Mouse (Mus musculus): ENCODE data around the gene Chchd3.

Gene Chchd3

DNA sequence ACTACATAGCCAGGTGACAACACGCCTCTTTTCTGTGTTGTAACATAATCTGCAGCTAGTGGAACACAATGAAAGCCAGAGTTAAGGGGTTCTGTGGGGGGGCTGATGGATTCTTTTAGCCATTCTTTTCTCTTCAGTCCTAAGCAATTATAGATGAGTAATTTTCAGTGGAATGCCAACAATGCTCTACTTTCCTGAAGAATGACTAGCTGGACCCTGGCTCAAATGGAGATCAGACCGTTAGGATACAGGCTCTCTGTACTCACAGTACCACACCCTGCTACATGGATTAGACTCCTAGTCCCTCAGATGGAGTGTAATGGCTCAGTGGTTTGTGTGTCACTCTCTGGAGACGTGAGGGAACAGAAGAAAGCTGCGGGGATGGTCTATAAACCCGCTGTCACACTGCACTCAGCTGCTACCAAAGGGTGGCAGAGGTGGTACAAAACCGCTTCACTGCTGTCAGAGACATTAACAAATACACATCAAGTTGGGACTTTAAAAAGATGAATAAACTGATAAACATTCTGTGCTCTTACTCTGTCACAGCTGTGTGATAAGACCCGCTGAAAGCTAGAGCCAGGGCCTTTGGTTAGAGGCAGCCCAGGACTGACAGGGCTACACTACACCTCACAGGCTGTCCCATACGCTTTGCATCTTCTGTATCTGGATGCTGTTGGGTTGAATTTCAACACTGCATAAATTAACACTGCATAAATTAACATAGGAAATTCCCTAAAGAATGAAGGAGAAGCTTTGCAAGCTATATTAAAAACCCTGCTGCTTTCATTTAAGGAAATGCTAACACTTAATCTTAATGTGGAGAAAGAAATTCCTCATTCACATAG is 264.2 kb downstream of the Chchd3 start:
- no peak for DNase-seq

GRCm38 (mm10) chr6:32793575-32793974 is 266.5 kb downstream of the Chchd3 start:
- DNase-seq: no peak

DNA sequence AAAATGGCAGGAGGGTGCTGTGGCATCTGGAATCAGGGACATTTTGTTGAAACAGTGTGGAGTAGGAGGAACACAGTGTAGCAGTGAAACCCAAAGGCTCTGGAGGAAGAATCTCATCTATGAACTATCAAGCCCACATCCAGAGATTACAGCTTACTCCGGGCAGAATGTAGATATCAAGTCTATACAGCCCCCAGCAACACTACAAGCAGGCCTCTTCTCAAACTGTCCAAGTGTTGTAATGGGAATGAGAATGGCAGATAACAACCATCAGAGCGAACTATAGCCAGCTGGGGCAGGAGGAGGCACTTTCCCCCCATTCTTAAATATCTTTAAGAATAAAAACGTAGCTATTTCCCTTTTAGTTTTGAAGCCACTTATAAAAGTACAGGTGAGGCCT is 266.9 kb downstream of the Chchd3 start:
- no peak for DNase-seq

- DNase-seq: no peak
These were observed 269.6 kb downstream of the Chchd3 start for GRCm38 (mm10) chr6:32790487-32790886.

DNA sequence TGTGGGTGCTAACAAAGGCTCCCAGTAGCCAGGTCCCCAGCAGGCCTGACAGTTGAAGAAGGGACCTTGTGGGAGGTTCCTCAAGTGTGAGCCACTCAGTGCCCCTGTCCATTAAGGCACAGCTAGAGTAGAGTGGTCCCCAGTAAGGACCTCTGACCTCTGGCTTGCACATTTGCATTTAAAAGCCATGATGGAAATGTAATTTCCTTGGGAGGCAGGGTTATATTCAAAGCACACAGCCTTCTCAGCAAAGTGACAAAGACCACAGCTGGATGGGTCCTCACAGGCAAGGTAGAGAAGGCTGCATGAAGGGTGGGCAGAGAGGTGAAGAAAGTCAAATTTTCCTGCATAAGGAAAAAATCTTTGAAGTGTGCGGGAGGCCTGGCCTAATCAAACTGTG is 272.7 kb downstream of the Chchd3 start:
- no peak for DNase-seq

- DNase-seq: no peak
These were observed 273.9 kb downstream of the Chchd3 start for GRCm38 (mm10) chr6:32786196-32786595.

DNA sequence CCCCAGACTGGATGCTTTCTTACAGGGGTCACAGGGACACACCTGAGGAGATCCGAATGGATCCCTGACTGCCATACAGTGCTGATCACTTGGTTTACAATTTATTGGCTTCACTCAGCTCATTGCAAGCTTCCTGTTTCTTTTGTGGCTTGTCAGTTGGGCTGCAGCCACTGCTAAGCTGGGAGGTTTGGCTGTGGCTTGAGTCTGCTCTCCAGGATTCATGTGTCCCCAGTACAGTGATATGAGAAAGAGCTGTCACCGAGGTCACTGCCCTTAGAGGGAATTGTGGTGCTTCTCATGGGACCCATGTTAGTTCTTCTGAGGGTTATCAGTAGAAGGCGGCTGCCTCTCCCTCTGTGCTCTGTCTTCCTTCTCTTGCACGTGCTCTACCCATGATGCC is 277.0 kb downstream of the Chchd3 start:
- no peak for DNase-seq

DNA sequence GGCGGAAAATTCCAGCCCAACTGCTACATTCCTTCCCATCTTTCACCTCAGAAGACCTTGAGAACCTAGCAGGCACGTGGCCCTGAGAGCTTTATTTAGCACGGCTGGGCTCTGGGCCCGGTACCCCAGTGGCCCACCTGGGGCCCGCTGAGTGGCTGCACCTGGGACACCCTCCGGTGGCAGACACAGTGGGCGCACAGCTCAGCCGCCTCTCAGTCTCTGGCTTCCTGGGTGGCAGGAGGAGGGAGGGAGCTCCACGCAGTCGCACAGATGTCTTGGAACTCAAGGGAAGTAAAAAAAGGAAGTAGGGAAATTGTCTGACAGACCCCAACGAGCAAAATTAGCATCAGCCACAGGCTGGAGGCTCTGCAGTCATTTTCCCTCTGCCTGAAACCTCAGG is 279.5 kb downstream of the Chchd3 start:
- peak; percentile 42 for DNase-seq

DNA sequence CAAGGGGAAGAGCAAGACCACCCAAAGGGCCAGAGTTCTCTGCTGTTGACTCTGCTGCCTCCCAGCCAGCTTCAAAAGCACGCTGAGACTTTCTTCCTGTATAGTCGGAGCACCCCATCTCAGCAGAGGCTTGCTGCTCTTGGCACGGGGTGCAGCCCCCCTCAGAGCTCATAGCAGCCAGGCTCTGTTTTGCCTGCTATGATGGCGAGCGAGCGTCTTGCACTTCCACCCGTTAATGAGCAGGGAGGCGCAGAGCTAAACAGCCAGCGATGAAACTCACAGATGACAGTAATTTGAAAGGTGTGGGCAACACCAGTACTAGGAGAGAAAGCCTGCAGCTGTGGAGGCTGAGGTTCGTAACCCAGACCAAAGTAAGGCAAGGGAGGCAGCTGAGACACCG is 283.7 kb downstream of the Chchd3 start:
- DNase-seq: no peak

GRCm38 (mm10) chr6:32754524-32754923 is 305.5 kb downstream of the Chchd3 start:
- no peak for DNase-seq

- DNase-seq: no peak
These were observed 310.2 kb downstream of the Chchd3 start for GRCm38 (mm10) chr6:32749821-32750220.

DNA sequence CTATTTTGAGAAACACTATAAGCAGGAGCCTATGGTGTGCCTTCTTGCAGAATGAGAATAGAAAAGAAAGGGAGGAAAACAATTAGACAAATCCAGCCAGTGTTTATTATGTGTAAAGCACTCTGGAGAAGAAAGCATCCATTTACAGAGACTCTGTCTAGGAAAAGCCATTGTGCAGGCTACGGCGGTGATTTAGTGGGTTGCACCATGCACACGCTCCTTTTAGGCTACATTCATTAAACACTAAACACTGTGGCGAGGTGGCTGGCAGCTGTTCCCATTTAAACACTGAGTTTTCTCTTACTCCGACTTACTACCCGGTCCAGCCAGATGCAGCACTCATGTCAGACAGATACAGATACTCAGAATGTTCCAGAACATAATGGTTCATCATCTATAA is 311.3 kb downstream of the Chchd3 start:
- DNase-seq: no peak

DNA sequence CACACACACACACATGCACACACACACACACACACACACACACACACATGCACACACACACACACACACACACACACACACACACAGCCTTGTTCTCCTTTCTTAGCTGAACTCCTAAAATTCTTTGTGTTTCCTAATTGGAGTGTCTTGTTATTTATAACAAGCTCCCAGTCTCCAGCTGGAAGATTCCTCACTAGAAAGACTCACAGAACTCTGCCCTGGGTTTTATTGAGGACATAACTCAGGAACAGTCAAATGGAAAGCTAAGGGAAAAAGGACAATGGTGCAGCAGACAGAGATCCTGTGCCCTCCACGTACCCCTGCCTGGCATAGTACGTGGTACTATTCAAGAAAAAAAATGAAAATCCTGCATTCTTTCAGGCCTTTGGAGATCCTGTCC is 312.7 kb downstream of the Chchd3 start:
- DNase-seq: no peak

Data from thymus, postnatal 4 days (tissue).